Mouse (Mus musculus) telencephalon, adult 2 months (tissue): ENCODE results near the gene Slc13a4.

Source experiments
- DNase-seq: peaks from one replicate; pipeline ENCODE4 v3.0.0-alpha.2; 2011; ENCODE audit warnings: low read depth, low spot score

Slc13a4 gene

GRCm38 (mm10) chr6:35258922-35259321, 49.0 kb downstream of the Slc13a4 start:
- DNase-seq, result no peak

- DNase-seq, result no peak
Observed at GRCm38 (mm10) chr6:35257626-35258190, 50.2 kb downstream of the Slc13a4 start.

GRCm38 (mm10) chr6:35256691-35257090, 51.2 kb downstream of the Slc13a4 start:
- peak; percentile 58 for DNase-seq

GRCm38 (mm10) chr6:35255017-35255416, 52.9 kb downstream of the Slc13a4 start:
- no peak for DNase-seq

- DNase-seq, result no peak
Observed at GRCm38 (mm10) chr6:35254136-35254904, 53.6 kb downstream of the Slc13a4 start.

- no peak for DNase-seq
Observed at GRCm38 (mm10) chr6:35253474-35253873, 54.5 kb downstream of the Slc13a4 start.

- peak; percentile 59 for DNase-seq
Observed at GRCm38 (mm10) chr6:35252477-35253346, 55.2 kb downstream of the Slc13a4 start.

- DNase-seq, result no peak
Observed at GRCm38 (mm10) chr6:35251807-35252476, 56.0 kb downstream of the Slc13a4 start.

GRCm38 (mm10) chr6:35245086-35245485, 62.8 kb downstream of the Slc13a4 start:
- peak; percentile 17 for DNase-seq

GRCm38 (mm10) chr6:35243989-35244388, 63.9 kb downstream of the Slc13a4 start:
- DNase-seq, result no peak

GRCm38 (mm10) chr6:35243252-35243651, 64.7 kb downstream of the Slc13a4 start:
- DNase-seq, result no peak

GRCm38 (mm10) chr6:35236108-35236785, 71.7 kb downstream of the Slc13a4 start:
- DNase-seq, result no peak

- DNase-seq, result no peak
Observed at GRCm38 (mm10) chr6:35229415-35229814, 78.5 kb downstream of the Slc13a4 start.

- no peak for DNase-seq
Observed at GRCm38 (mm10) chr6:35225696-35226095, 82.2 kb downstream of the Slc13a4 start.
